Mouse (Mus musculus) midbrain, embryonic 10.5 days (tissue): ENCODE measurements around the gene Pam. TPM values are rescaled to one million over a fixed set of nuclear protein-coding genes. Genes with fewer than 3 reads are reported as not detected.

Experiments used
- DNase-seq: peaks from one replicate; pipeline ENCODE4 v3.0.0-alpha.2; 2017; ENCODE audit warnings: low spot score
- H3K27ac ChIP-seq: fragments of 300-500 bp; sonication (generic); replicated peaks from 2 replicates; pipeline ENCODE4 v1.5.1; 2016; ENCODE audit warnings: mild to moderate bottlenecking
- H3K27me3 ChIP-seq: fragments of 300-500 bp; sonication (generic); 2 replicates; pipeline ENCODE4 v1.6.1; 2016; ENCODE audit warnings: low read depth, mild to moderate bottlenecking; ENCODE audit not compliant: poor library complexity, severe bottlenecking
- H3K36me3 ChIP-seq: fragments of 300-500 bp; sonication (generic); 2 replicates; pipeline ENCODE4 v1.6.1; 2016; ENCODE audit warnings: mild to moderate bottlenecking, moderate library complexity
- H3K4me1 ChIP-seq: fragments of 300-500 bp; sonication (generic); 2 replicates; pipeline ENCODE4 v1.6.1; 2016
- H3K4me3 ChIP-seq: fragments of 300-500 bp; sonication (generic); 2 replicates; pipeline ENCODE4 v1.5.1; 2016; ENCODE audit warnings: mild to moderate bottlenecking, moderate library complexity
- H3K9me3 ChIP-seq: fragments of 300-500 bp; sonication (generic); replicated peaks from 2 replicates; pipeline ENCODE4 v1.6.1; 2016; ENCODE audit warnings: mild to moderate bottlenecking
- WGBS: fragments of 180-500 bp; shearing (Covaris S2); methylation state at CpG from one replicate; pipeline ENCODE4 v1.1.7; 2016; 5-methylcytosine and 5-hydroxymethylcytosine counted together
- polyA plus RNA-seq: library from polyadenylated mRNA; unstranded; fragments of >200 nt; fragmentation: Nextera tagmentation; extraction: Ambion mirVana; gene quantifications from 2 replicates; pipeline ENCODE4 v1.2.1, GENCODE M21; 2016

Pam gene
- polyA plus RNA-seq, 1 experiment from 2014 or later: 18.9 TPM

DNA sequence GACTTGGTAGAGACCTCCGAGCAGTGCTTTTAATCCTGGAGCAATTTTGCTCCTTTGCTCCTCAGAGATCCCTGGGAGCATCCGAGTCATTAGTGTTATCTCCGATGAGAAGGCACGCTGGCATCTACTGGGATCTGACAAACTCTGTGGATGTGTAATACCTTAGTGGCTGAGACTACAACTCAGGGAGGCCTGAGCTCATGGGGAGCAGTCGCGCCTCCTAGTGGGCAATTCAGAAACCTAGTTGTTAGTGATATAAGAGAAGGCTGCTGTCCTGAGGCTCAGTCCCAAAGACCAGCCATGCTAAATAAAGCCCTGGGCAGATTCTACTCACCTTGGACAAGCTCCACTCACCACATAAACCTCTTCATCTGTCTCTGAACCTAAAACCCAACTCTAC is 23.4 kb downstream of the Pam start:
- H3K4me3 ChIP-seq: no peak overlapping the region
- no peaks in the 10 kb centered on the region for H3K9me3 ChIP-seq
- WGBS: 52% methylated on average over 6 of the region's 6 CpGs
- DNase-seq: peak; percentile 42
- no peaks in the 10 kb centered on the region for H3K27me3 ChIP-seq
- H3K4me1 ChIP-seq: peaks cover 20% of the 10 kb centered on the region
- no peak overlapping the region for H3K27ac ChIP-seq
- H3K36me3 ChIP-seq: no peaks in the 10 kb centered on the region

DNA sequence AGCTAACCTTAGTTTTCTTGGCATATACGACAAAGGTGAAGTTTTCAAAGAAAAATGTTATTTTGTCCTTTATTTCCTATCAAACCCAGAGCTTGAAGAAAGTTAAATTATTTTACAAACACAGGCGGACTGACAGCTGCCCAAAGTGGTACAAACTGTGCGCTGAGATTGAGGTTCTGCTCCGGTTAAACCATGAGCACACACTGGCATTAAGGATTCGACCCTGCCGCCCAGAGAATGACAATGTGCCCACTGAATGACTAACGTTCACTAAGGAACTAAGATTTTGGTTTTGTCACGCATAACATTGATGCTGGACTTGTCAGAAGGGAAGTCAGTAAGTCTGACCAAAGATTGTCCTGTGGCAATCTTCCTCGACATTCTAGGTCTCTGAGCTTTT is 24.0 kb downstream of the Pam start:
- Histone ChIP-seq H3K9me3 (no peaks in the 10 kb centered on the region), H3K4me3 (no peak overlapping the region), H3K4me1 (peaks cover 20% of the 10 kb centered on the region), H3K36me3 (no peaks in the 10 kb centered on the region), H3K27me3 (no peaks in the 10 kb centered on the region), H3K27ac (no peak overlapping the region)
- 90% methylated on average over 9 of the region's 9 CpGs for WGBS
- no peak for DNase-seq

DNA sequence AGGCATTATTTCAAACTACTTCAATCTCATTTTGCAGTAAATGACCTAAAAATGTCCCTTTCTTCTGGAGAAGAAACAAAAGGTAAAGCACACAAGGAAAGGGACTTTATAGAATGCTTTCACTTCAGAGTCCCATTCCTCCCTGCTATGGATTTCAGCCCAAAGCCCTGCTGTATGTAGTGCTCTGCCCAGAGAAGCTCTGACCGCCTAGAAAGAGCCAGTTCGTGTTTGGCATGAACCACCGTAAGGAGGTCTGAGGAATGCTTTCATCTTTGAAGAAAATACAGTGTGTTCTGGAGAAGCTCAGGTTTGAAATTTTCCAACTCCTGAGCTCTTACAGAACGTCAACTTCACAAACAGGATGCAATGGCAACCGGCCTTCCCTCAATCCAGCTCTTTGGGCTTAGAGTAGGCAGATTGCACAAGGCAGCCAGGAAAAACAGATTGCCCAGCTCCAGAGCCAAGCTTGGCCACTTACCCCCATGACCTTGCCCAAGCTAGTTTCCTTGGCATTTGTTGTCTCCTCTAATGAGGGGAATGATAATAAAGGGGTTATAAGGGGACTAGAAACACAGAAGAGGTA is 24.6 kb downstream of the Pam start:
- Histone ChIP-seq H3K9me3 (no peaks in the 10 kb centered on the region), H3K36me3 (no peaks in the 10 kb centered on the region), H3K4me3 (no peak overlapping the region), H3K4me1 (peaks cover 20% of the 10 kb centered on the region), H3K27me3 (no peaks in the 10 kb centered on the region), H3K27ac (no peak overlapping the region; the same call in 1 of the 2 replicates)
- no peak for DNase-seq
- WGBS: 76% methylated on average over 5 of the region's 5 CpGs

DNA sequence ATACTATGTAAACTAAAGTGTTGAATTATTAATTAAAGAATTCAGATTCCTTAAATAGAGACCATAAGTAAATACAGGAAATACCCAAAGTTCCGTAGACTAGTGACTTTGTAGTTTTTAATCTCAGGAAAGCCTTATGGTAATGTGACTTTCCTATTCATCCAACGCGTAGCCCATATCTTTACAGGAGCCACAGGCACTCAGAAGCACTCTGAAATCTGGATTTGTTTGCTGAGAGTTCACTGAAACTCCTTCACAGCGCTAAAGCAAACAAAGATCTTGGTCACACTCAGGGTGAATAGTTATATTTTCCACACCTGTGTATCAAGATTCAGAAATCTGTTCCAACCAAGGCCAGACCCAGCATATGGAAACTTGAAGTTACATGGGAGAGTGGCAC is 27.3 kb downstream of the Pam start:
- H3K4me3 ChIP-seq: no peak overlapping the region
- no peak overlapping the region for H3K27ac ChIP-seq
- no peak for DNase-seq
- 90% methylated on average over 4 of the region's 4 CpGs for WGBS
- H3K9me3 ChIP-seq: no peaks in the 10 kb centered on the region
- H3K36me3 ChIP-seq: no peaks in the 10 kb centered on the region
- H3K27me3 ChIP-seq: no peaks in the 10 kb centered on the region
- H3K4me1 ChIP-seq: peaks cover 10% of the 10 kb centered on the region

DNA sequence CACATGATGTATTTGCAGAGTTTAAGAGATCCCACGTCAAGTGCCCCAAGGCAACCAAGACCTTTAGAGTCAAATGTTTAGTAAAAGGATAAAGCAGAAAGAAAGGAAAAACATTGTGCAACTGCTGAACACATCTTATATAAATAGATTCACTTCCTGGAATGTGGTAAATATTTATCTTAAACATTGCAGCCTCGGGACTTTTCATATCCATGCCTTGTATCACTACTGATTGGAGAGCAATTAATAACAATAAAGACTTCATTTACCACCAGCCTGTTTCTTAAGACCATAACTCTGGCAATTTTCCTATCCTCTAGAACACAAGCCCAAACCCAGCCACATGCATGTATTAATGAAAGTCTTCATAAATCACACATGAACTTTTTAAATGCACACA is 33.4 kb downstream of the Pam start:
- Histone ChIP-seq H3K36me3 (no peaks in the 10 kb centered on the region), H3K4me1 (peaks cover 14% of the 10 kb centered on the region), H3K27me3 (no peaks in the 10 kb centered on the region), H3K4me3 (no peak overlapping the region), H3K9me3 (no peaks in the 10 kb centered on the region), H3K27ac (no peak overlapping the region)
- WGBS: 61% methylated on average over 2 of the region's 2 CpGs
- no peak for DNase-seq

DNA sequence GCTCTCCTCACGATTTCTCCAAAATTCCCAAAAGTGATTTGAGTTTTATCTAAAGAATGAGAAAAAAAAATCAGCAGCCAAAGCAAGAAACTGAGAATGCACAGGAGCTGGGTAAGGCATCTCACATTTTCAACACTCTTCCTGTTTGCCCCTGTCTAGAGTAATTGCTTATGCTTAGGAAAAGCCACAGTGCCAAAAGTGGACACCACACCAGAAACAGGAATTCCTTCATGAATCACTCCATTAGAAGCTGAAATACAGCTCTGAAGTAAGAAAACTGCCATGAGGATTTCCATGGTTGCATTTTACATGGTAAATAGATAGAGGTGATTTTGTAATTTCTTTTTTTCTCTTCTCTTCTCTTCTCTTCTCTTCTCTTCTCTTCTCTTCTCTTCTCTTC is 36.0 kb downstream of the Pam start:
- H3K4me3 ChIP-seq: no peak overlapping the region
- no peak for DNase-seq
- H3K9me3 ChIP-seq: no peaks in the 10 kb centered on the region
- H3K27me3 ChIP-seq: no peaks in the 10 kb centered on the region
- no peak overlapping the region for H3K27ac ChIP-seq
- no peaks in the 10 kb centered on the region for H3K36me3 ChIP-seq
- 95% methylated on average over 1 of the region's 1 CpGs for WGBS
- H3K4me1 ChIP-seq: peaks cover 37% of the 10 kb centered on the region

DNA sequence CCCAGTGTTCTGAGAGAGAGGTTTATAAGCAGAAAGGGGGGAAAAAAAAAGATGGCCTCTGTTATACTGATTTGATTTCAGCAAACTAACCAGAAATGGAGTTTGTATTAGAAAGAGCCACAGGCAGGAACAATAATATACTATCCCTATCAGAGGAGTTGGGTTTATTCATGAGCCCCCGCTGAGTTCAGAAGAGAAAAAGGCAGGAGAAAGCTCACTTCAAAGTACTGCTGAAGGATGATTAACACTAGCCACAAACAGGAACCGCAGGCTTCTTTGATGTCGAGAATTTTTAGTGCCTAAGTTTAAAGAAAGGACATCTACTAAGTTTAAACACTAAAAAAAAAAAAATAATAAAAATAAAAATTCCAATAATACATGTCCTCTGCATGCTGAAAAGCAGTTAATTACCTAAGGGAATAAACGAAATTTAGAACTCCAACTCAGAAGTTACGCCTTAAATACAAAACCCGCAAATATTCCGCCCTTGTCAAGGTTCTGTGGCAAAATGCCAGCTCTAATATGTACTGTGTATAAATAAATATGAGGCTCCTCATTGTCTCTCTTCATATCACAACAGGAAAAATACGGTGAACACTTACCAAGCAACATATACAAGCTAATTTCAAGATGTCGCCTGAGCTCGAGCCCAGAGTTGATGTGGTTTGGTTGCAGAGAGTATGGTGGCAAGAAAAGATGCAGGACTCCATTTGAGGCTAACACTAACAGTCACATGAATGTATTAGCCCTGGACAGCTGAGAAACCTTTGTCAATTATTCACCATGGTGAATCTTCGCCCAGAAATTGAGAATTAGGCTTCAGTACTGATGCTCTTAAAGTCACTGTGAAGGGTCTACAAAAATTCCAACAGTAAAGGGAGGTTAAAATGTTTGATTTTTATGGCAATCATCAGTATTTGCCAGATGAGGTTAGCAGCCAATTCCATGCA is 38.2 kb downstream of the Pam start:
- no peaks in the 10 kb centered on the region for H3K36me3 ChIP-seq
- H3K4me1 ChIP-seq: peaks cover 49% of the 10 kb centered on the region
- no peaks in the 10 kb centered on the region for H3K9me3 ChIP-seq
- no peak overlapping the region for H3K4me3 ChIP-seq
- WGBS: 67% methylated on average over 11 of the region's 11 CpGs
- no peak for DNase-seq
- H3K27ac ChIP-seq: peak overlapping the region; percentile 28; the same call in 1 of the 2 replicates
- no peaks in the 10 kb centered on the region for H3K27me3 ChIP-seq

DNA sequence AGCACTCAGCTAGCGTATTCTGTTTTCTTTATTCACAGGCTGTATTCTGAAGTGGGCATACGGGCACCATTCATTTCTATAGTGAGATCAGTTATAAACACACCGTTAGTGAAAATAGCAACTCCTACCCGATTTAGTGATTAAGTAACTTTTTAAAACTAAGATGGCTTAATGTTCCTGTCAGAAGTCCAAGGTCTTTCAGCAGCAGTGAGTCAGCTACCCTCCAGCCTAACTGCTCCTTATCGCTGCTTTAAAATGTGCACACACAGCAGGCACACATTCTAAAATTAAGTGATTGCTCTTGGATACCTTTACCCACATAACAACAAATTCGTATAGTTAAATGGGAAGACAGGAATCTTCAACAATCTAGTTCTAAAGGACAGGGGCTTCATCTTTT is 39.2 kb downstream of the Pam start:
- H3K4me1 ChIP-seq: peaks cover 49% of the 10 kb centered on the region
- H3K36me3 ChIP-seq: no peaks in the 10 kb centered on the region
- H3K9me3 ChIP-seq: no peaks in the 10 kb centered on the region
- no peaks in the 10 kb centered on the region for H3K27me3 ChIP-seq
- DNase-seq: no peak
- 88% methylated on average over 6 of the region's 6 CpGs for WGBS
- H3K4me3 ChIP-seq: no peak overlapping the region
- H3K27ac ChIP-seq: no peak overlapping the region

DNA sequence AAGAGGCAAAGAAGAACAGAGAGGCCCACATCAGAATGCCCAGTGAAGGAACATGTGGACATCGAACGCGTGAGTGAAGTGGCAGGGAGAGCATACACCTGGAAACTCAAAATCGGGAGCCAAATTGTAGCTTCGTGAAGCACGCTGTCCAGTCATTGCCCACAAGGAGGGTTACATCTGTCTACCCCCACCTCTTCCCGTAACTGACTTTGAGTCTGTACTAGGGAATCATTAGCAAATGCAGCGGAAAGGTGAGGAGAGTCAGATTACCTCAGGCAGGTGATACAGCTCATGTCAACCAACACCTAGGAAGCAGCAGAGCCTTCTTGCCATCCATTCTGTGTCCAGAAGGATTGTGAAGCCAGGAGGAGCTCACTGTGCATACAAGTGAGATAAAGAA is 39.9 kb downstream of the Pam start:
- WGBS: 93% methylated on average over 8 of the region's 8 CpGs
- H3K4me1 ChIP-seq: peaks cover 56% of the 10 kb centered on the region
- no peaks in the 10 kb centered on the region for H3K9me3 ChIP-seq
- no peak for DNase-seq
- H3K36me3 ChIP-seq: no peaks in the 10 kb centered on the region
- no peaks in the 10 kb centered on the region for H3K27me3 ChIP-seq
- no peak overlapping the region for H3K4me3 ChIP-seq
- H3K27ac ChIP-seq: peak overlapping the region; percentile 49; the same call in 1 of the 2 replicates

DNA sequence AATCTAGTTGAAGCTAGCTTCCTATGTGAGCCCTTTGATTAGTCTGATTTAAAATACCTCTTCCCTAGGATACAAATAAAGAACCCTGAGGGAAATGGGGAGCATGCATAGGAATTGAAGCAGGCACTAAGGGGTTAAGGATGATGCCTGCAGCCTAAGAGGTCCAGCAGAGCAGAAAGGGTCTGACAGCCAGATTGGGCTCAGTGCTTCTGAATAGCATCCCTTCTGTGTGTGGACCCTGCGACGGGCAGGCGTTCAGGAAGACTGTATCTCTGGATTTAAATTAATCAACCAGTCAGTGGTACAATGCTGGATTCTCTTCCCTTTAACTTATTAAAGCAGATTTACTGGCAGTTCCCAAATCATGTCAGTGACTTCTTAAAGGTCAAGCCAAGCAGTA is 41.5 kb downstream of the Pam start:
- DNase-seq: peak; percentile 45
- H3K4me3 ChIP-seq: no peak overlapping the region
- peaks cover 70% of the 10 kb centered on the region for H3K4me1 ChIP-seq
- no peaks in the 10 kb centered on the region for H3K36me3 ChIP-seq
- 10% methylated on average over 3 of the region's 3 CpGs for WGBS
- H3K27me3 ChIP-seq: no peaks in the 10 kb centered on the region
- peak overlapping the region; percentile 19; the same call in 1 of the 2 replicates for H3K27ac ChIP-seq
- H3K9me3 ChIP-seq: no peaks in the 10 kb centered on the region

DNA sequence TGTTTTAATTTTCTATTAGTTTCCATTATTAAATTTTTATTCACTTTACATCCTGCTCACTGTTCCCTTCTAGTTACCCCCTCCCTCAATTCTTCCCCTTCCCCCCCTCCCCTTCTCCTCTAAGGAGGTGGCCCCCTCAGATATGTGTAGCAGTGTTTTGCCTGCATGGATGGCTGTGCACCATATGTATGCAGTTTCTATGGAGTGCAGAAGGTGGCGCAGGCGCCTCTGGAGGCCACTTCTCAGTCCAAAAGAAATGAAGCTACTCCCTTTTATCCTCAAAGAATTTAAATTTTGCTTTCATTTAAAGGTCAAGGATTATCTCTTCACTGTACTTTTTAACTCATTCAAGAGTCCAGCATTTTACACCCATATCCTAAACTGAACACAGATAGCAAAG is 42.0 kb downstream of the Pam start:
- Histone ChIP-seq H3K4me1 (peaks cover 73% of the 10 kb centered on the region), H3K9me3 (no peaks in the 10 kb centered on the region), H3K4me3 (no peak overlapping the region), H3K27ac (no peak overlapping the region), H3K27me3 (no peaks in the 10 kb centered on the region), H3K36me3 (no peaks in the 10 kb centered on the region)
- DNase-seq: no peak
- WGBS: 71% methylated on average over 2 of the region's 2 CpGs

DNA sequence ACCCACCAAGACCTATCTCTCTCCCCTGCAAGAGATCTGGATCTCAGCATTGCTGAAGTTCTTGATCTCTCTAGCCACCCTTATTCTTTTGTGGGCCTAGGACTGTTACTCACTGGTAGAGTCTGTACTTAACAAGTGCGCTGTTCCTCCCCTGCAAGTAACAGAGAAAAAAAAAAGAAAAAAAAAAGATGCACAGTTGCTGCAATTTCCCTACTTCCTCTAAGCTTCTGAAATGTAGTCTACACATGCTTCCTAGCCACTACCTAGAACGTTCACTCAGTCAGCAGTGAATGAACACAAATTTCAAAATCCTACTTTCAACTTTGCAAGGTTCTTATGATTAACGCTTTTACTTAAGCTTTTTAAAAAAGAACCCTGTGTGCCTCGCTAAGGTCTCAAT is 42.7 kb downstream of the Pam start:
- no peaks in the 10 kb centered on the region for H3K27me3 ChIP-seq
- H3K4me1 ChIP-seq: peaks cover 76% of the 10 kb centered on the region
- no peaks in the 10 kb centered on the region for H3K36me3 ChIP-seq
- no peak for DNase-seq
- no peaks in the 10 kb centered on the region for H3K9me3 ChIP-seq
- H3K27ac ChIP-seq: no peak overlapping the region
- WGBS: 89% methylated on average over 4 of the region's 4 CpGs
- H3K4me3 ChIP-seq: no peak overlapping the region

DNA sequence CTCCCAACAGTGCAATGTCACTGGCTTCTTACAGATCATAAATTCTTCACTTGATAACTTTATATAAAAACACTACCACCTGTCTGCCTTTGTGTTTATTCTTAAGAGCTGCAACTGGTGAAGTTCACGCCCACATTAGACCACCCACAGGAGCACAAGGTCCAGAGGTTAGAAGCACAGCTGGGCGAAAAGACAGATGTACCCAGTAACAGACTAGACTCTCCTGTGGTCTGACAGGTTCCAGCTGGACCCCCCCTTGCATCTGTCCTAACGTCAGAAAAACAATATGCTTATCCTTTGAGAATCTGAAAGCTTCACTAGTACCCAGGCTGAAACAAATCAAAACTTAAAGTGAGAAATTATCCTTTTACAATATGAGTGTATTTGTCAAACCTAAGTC is 44.4 kb downstream of the Pam start:
- peaks cover 72% of the 10 kb centered on the region for H3K4me1 ChIP-seq
- DNase-seq: no peak

More for the DNA sequence above, 44.4 kb downstream of the Pam start:
- Histone ChIP-seq H3K27me3 (no peaks in the 10 kb centered on the region), H3K4me3 (no peak overlapping the region), H3K36me3 (no peaks in the 10 kb centered on the region), H3K9me3 (no peaks in the 10 kb centered on the region), H3K27ac (no peak overlapping the region)
- WGBS: 38% methylated on average over 3 of the region's 3 CpGs
